Mouse (Mus musculus): Measurements from ENCODE around the gene Sash1.
A peak's percentile ranks its signal among the peaks of the same experiment; 100 is the strongest.

Gene Sash1

DNA sequence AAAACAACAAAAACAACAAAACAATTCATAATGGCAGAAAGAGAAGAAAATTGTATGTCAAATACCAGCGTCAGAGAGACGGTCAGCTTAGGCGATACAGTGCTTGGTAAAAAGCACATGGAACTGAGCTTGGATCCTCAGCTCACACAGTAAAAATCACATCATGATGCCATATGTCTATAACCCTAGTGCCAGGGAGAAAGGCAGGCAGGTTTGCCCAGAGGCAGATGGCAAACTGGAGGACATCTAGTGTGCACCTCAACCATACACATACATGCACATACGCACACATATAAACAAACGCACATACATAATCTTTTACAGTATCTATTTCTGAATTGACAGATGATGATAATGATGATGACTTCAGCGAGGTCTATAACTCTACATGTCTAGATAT lies 96.8 kb downstream of the Sash1 start:
- DNase-seq (ENCODE audit: low read depth) = no peak

DNA sequence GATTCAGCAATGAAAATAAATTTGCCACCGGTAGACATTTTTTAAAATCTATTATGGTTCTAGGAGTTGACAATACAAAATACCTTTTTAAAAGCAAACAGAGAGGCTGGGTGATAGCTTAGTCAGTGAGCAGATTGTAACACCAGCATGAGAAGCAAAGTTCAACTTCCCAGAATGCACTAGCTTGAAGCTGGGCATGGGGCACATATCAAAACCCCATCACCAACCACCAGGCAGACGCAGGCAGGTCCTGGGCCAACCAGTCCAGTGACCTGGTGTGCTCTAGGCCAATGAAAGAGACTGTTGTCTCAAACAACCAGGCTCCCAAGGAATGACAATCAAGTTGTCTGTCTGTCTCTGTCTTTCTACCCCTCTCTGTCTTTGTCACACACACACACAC lies 98.6 kb downstream of the Sash1 start:
- DNase-seq (ENCODE audit: low read depth) = no peak

DNA sequence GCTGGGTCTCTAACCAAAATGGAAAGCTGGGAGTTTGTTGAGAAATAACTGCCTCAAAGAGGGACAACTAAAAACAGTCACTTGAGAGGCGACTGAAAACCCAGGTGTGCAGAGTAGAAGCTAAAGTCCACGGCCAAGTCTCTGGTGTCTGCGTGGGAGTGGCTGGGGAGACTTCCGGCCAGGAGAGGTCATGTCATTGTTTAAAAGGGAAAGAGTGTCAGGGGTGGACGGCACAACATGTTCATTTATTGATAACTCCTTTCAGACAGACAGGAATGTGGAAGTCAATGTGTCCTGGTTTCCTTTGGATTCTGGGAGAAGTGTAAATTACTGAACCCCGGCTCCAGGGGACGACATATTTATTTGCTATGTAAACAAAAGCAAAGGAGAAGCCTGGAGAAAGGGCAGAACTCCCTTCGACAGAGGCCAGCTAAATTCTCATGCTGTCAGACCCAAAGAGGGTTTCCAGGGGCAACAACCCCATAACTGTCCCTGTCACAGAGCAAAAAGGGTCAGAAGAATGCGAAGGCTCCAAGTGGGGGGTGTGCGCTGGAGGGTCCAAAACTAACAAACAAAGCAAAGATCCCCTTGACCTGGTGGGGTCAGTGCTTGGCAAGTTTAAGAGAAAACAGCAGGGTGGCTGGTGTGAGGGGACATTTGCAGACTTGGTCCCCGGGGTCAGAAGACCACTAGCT lies 100.3 kb downstream of the Sash1 start:
- no peak for DNase-seq (ENCODE audit: low read depth)

DNA sequence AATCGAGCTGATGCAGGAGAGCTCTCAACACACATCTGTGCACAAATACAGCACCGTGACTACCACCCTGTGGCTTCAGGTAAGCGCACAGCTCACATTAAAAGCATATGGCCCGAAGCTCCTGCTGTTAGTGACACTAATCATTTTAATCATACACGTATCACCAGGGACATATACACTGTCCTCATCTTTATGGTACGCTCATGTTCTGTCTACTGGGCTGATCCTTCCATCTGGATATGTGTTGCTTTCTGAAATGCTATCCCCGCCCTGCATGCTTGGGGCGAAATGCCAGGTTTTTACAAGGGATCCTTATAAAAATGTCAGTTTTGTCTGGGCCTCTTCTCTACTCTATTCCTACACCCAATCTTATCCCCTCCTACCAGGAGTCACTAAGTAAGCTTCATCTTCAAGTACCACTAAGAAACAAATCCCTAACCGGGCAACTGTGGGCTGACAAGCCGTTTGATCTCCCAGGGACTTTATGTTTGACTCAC lies 103.9 kb downstream of the Sash1 start:
- DNase-seq (ENCODE audit: low read depth) = no peak

DNA sequence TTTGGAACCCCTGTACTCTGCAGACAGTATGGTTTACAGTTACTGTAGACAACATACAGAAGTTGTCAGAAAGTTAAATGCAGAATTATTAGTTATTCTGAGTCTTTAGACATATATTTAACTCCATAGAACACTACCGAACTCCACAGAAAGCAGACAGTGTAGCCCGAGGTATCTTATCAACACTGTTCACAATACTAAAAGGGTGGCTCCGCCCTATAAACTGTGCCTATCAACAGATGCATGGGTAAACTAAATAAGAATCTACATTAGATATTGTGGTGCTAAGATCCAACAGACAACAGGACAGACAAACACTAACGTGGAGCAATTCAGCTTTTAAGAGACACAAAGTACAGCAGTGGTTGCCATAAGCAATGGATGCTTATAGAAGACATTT lies 106.0 kb downstream of the Sash1 start:
- DNase-seq (ENCODE audit: low read depth) = no peak

DNA sequence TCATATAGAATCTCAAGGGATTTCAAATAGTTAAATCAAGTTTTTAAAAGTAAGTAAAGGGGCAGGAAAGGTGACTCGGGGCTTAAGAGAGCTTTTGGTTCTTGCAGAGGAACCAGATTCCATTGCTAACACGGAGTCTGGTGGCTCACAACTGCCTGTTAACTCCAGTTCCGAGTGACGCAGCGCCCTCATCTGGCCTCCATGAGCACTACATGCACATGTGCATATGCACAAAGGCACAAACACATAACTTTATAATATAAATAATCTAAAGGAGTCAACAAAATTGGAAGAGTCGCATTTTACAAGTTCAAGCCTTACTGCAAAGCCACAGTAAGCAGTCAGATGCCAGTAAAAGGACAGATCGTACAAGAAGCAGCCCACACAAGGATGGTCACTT lies 107.0 kb downstream of the Sash1 start:
- DNase-seq (ENCODE audit: low read depth) = no peak

DNA sequence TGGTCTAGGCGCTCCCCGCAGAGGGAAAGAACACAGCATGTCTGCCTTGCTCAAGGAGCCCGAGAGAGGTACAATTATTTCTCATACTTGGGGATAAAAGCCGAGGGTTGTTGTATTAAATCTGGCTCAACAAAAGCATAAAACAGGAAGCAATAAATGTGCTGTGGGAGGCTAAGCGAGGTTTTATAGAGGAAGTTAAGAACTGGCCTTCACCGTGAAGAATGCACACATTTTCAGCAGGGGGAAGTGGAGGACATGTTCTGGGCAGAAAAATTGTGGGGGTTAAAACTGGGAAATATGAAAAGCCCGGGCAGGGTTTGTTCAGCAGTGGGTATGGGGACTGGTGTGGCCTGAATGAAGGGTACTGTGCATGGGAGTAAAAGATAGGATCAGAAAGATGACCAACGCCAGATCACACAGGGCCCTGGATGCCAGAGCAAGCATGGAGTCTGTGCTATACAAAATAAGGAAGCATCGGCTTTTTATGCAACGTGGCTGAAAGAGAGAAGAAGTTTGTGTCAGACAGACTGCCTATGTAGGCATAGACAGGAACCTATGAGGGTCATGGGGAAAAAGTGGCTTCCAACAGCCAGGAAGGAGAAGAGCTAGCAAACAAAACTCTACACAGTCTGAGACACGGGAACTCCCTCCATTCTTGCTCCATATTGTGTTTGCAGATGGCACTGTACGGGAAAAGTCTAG lies 108.2 kb downstream of the Sash1 start:
- no peak for DNase-seq (ENCODE audit: low read depth)

DNA sequence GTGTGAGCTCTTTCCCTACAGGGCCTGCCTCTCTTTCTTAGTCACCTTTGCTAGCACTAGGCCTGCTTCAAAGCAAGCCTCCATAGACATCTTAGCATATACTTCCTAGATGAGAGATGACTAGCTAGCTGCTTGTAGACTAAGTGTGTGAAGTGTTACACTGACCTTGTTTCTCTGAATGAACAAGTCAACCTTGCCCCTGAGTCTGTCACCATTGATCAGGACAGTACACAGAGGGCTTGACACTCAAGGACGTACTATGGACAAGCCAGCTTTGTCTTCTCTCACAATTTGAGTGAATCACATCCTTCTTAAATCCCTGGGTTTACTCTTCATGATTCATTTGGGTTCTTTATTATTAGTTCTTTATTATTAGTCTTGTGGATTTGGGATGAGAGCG lies 109.1 kb downstream of the Sash1 start:
- DNase-seq (ENCODE audit: low read depth) = no peak

DNA sequence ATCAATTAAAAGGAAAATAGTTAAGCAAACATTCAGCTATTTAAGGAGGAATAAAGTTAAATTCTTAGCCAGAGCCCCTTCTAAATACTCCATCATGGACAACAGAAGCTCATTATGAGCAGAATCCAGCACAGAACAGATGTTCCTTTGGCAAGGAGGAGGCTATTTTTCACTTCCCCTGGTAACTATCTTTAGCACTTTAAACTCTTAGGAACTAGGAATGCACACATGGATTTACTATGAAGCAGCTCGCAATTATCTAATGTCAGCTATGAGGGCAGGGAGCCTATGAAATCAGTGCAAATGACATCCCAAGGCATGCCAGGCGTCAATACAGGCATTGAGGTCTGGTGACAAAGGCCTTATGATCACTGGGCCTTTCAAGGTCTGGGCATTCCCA lies 110.1 kb downstream of the Sash1 start:
- no peak for DNase-seq (ENCODE audit: low read depth)

DNA sequence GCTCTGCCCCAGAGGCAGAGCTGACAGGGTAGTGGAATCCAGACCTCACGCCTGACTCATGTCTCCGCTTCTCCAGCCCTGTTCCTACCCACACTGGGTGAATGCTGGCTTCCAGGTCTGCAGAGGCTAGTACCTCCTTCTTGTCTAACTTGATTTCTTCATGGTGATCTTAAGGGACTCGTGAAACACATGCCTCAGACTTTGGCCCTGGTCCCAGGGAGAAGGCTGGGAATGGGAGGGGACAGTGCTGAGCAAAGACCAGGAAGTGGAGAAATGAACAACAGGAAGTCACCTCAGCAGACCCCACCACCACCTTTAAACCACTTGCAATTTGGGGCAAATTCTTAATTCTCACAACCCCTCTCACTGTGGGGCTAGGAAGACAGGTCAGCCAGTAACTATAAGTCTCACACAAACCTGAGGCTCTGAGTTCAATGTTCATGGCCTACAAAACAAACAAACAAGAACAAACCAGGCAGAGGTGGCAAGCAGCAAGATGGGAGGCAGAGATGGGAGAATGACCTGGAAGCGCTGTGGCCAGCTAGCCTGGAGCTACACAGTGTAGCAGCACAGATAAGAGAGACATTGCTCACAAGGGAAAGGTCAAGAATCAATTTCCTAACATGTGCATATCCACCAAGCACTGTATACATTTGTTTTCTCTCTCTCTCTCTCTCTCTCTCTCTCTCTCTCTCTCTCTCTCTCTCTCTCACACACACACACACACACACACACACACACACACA lies 113.2 kb downstream of the Sash1 start:
- peak; percentile 91 for DNase-seq (ENCODE audit: low read depth)

DNA sequence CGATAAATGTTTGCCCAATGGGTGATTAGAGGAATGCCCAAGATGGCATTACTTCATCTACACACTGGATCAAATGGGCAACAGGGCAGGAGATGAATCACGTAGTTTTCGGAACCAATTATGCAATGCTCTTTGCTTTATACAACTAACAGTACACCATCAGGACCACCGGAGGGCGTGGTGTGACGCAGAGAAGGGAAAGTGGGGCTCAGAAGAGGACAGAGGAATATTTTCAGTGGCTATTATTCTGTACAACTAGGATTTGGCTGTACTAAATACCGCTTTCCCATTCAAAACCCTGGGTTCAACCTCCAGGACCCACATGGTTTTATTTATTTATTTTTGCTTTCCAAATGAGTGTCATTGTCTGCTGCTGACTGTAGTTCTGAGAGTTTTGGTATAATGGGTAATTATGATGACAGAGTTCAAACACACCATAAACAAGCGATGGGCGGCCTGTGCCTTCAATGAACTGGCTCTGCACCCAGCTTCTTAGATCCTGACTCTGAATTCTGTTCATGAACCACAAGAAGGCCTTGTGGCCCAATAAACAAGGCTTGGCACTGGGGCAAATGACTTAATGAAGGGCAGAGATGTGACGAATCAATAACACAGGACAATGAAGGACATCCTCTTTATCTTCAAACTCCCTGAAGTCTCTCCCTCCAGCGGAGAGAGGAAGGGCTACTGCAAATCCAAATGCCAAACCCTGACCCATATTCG lies 114.8 kb downstream of the Sash1 start:
- no peak for DNase-seq (ENCODE audit: low read depth)

DNA sequence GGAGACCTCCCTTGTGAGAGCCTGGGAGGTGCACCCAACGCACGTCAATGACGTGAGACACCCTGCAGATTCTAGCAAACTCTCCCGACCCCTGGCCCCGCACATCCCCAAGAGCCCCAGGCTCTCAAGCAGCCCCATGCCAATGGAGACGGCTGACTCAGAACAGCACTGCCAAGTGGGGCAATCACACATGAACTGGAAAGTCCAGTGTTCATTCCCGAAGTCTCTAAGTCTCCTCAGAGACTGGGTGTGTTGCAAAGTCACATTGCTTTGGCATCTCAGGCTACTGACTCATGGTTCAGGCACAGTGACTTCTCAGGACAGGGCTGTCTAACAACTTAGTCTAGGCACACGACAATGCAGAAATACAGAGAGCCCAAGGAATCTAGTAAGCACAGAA lies 117.2 kb downstream of the Sash1 start:
- peak; percentile 70 for DNase-seq (ENCODE audit: low read depth)

DNA sequence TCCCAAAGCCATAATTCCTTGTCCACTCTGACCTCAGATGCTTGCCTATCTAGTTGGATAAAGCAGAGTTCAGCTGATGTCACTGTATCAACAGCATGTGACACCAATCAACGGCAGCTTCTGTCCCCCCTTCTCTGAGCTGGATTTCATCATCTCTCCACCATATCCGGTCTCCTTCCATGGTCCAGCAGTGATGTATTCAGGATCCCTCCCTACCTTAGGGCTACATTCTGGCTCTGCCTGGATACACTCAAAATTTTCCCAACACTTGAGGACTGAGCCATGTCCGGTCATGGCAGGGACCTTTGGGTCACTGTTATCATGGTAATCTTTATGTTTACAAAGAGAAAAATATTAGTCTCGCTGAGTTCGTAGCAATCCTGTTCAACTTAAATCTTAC lies 118.5 kb downstream of the Sash1 start:
- no peak for DNase-seq (ENCODE audit: low read depth)

DNA sequence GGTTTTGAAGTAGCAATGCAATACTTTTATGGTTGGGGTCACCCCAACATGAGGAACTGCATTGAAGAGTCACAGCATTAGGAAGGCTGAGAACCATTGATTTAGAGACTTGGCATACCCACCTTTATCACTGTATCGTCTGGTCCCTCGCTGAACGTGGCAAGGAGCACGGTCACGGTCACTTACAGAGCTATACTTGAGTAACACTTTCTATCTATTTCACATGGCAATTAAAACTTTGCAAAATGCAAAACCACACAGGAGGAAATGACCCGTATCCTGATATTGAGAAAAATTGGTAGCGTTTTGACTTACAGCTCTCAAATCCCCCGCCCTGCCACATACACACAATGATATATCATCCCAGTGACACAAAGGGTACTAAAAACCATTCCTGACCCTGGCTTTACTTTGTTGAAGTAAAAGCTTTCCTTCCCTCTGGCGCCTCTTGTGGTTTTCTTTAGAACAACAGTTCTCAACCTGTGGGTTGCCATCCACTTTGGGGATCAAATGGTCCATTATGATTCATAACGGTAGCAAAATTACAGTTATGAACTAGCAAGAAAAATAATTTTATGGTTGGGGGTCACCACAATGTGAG lies 119.8 kb downstream of the Sash1 start:
- DNase-seq (ENCODE audit: low read depth) = no peak

DNA sequence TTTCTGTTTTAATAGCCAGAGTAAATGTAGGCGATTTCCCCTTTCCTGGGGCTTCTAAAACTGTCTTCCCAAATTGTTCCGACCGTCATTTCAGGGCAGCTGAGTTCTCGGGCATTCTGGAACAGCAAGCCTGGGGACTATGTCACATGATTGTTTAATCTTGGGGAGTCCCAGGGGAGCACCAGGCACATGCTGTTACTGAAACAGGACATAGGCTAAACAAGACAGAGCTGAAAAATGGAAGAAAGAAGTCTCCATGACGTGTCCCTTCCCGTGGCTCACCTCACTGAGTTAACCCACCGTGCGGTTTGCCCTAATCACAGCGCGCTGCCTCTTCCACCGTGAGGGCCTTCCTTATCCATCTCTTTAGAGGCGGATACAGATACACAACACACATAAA lies 123.1 kb downstream of the Sash1 start:
- DNase-seq (ENCODE audit: low read depth) = no peak

DNA sequence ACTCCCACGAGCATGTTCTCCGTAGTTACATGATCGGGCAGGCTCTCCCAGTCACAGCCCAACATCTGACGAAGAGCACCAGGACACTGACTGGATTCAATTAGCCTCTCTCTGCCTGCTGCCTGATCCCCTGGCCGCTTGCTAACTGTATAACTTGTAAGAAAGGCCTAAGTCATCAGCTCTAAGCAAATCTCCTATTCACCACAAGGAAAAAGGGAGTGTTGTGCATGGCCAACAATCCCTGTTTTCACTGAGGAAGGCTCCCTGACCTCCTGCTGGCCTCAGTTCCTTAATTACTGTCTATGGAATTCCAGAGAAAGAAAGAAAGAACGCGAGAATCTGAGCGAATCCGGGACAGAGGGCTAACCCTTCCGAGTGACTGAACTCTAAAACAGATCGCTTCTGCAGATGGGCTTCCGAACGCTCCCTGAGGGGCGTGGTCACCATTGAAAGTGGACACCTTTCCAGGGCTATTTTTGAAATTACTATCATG lies 123.6 kb downstream of the Sash1 start:
- DNase-seq (ENCODE audit: low read depth) = no peak

DNA sequence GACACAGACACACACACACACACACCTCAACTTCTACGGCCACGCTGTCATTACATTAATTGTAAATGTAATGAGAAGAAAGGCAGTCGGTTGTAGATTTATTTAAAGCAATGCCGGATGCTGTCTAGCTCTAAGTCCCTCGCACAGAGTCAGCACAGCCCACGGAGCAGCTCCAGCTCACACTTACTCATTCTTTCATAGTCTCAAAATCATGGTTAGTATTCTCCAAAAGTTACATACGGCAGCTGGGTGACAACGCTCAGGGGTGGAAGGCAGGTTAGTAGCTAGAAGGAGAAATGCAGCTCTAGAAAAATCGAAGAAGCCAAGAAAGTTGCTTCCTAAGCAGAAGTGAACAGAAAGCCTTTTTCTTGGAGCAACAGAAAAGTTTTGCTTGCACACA lies 124.2 kb downstream of the Sash1 start:
- DNase-seq (ENCODE audit: low read depth) = no peak

DNA sequence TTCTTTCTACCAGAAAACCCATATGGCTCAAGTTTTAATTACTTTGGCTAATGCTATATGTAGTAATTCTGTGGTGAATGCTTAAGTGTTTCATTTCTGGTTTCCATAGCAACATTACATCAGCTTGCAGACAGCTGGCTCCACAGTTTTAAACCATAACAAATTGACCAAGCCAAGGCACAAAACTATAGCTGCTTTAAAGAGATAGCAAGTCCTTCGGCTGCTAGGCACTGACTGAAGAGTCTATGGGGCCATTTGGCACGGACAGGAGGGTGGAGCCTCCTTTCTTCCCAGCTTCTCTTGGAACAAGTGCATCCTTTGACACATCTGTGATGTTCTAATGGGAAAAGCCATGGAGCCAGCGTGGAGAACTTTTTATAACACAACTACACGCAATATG lies 125.3 kb downstream of the Sash1 start:
- no peak for DNase-seq (ENCODE audit: low read depth)

DNA sequence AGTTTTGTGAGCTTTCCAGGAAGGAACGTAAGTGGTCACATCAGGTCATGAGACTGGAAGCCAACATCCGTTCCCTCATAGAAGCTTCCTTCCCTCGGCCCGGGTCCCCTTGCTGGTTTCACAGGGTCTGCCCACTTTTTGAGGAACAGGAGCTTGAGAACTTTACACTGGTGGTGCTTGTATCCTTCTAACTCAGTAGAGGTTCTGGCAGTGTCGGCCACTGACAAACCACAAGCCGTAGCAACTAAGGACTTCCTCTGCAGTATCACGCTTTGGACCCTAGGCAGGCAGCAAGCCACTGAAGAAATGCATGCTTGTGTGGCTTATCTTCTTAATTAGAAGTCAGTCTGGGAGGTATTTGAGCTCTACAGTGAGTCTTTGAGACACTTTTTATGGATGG lies 126.6 kb downstream of the Sash1 start:
- DNase-seq (ENCODE audit: low read depth) = no peak

DNA sequence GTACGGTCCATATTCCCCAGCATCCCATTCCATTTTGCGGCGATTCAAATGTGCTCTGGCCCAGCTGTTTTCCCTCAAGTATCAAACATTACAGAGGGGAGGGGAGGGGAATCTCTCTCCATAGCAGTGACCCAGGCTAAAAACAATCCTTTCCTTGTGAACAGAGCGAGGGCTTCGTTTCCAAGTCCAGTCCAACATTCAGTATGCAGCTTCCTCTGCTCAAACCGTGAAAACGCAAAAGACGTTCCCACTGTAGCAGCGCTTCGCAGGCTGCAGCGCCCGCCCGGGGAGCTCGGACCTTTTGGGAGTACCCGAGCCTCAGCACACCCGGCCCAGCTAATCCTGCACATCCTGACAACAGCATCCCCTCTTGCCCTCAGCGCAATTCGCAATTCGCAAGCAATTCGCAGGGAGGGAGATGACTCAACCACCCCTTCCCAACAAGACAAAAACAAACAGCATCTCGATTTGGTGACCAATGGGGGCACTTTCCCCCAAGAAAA lies 128.4 kb downstream of the Sash1 start:
- DNase-seq (ENCODE audit: low read depth) = no peak

DNA sequence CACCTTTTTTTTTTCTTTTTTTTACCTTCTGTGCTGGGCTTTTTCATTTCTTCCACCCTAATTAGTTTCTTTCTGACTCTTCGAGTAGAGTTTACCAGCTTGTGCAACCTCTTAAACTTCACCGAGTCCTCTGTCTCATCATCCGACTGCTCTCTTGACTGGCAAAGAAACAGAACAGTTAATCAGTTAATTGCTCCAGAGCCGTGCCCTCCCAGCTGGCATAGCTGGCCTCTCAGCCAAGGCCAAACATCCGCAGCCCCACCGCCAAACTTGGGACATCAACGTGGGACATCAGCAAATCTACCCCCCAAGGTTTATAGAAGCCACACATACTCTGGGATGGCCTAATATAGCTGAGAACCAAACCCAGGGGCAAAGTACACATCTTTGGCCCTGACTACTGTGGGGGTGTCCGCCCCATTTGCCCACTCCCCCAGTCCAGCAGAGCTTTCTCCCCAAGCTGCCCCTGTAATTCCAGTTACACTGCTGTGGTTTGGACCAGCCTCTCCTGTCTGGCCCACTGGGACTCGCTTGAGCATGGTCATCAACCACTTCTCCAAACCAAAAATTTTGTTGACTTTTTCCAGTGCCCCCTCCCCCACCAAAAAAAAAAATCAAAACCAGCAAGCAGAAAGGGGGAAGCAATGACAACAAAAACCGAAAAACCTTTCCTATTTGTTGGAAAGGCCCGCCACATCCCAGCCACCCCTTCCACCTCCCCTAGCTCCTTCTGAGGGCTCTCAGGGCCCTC lies 129.1 kb downstream of the Sash1 start:
- DNase-seq (ENCODE audit: low read depth) = no peak

Data from fibroblast of lung, adult 2 months (primary cell).